Mouse (Mus musculus) MEL (cell line): ENCODE results near the gene Mlx. TPM values are rescaled to one million over a fixed set of nuclear protein-coding genes. Genes with fewer than 3 reads are reported as not detected.

Experiments used
- DNase-seq: peaks from one replicate; pipeline ENCODE4 v3.0.0; 2011; ENCODE audit warnings: low read depth, low spot score
- H3K27ac ChIP-seq: 2 replicates; pipeline ENCODE4 v1.5.1; 2012; ENCODE audit warnings: low read depth, mild to moderate bottlenecking, control low read depth, low read length, moderate library complexity; ENCODE audit not compliant: control insufficient read depth
- H3K27me3 ChIP-seq, 2 experiments: fragments of 150-350 bp in 1 of 2; sonication (generic) in 1 of 2; 2 replicates each; pipeline ENCODE4 v1.6.1; 2012; ENCODE audit warnings: low read length in 2 of 2, mild to moderate bottlenecking in 2 of 2, improper control_type of control experiment in 1 of 2, moderate library complexity in 1 of 2; ENCODE audit not compliant: insufficient read depth in 2 of 2, control insufficient read depth in 1 of 2
- H3K36me3 ChIP-seq, 2 experiments: 2 replicates each; pipeline ENCODE4 v1.6.1; 2012 to 2014; ENCODE audit warnings: low read length in 2 of 2, improper control_type of control experiment in 1 of 2, inconsistent platforms in 1 of 2, mild to moderate bottlenecking in 1 of 2; ENCODE audit not compliant: insufficient read depth in 2 of 2, control insufficient read depth in 1 of 2
- H3K4me1 ChIP-seq, 2 experiments: fragments of 150-350 bp in 1 of 2; sonication (generic) in 1 of 2; 2 replicates each; pipeline ENCODE4 v1.6.1; 2012; ENCODE audit warnings: low read length in 2 of 2, improper control_type of control experiment in 1 of 2, mild to moderate bottlenecking in 1 of 2; ENCODE audit not compliant: insufficient read depth in 2 of 2, control insufficient read depth in 1 of 2
- H3K4me3 ChIP-seq, 2 experiments: fragments of 150-350 bp in 1 of 2; sonication (generic) in 1 of 2; 2 replicates each; pipeline ENCODE4 v1.5.1; 2012; ENCODE audit warnings: low read depth in 2 of 2, low read length in 2 of 2, mild to moderate bottlenecking in 2 of 2, moderate library complexity in 2 of 2, control low read depth in 1 of 2, improper control_type of control experiment in 1 of 2; ENCODE audit not compliant: control insufficient read depth in 1 of 2, insufficient read depth in 1 of 2
- H3K79me2 ChIP-seq: 2 replicates; pipeline ENCODE4 v1.6.1; 2012; ENCODE audit warnings: mild to moderate bottlenecking, low read length, moderate library complexity; ENCODE audit not compliant: control insufficient read depth, poor library complexity, insufficient read depth
- H3K9ac ChIP-seq: 2 replicates; pipeline ENCODE4 v1.6.1; 2012; ENCODE audit warnings: low read depth, mild to moderate bottlenecking, control low read depth, low read length, moderate library complexity; ENCODE audit not compliant: control insufficient read depth, poor library complexity, severe bottlenecking
- H3K9me3 ChIP-seq: fragments of 150-350 bp; sonication (generic); replicated peaks from 2 replicates; pipeline ENCODE4 v1.6.1; 2012; ENCODE audit warnings: mild to moderate bottlenecking, low read length, improper control_type of control experiment, moderate library complexity; ENCODE audit not compliant: insufficient read depth
- BHLHE40 ChIP-seq: IDR thresholded peaks from 2 replicates; pipeline ENCODE4 v1.6.1; 2012; ENCODE audit warnings: low read depth, mild to moderate bottlenecking, inconsistent platforms, low read length, improper control_type of control experiment, borderline replicate concordance
- CHD1 ChIP-seq: IDR thresholded peaks from 2 replicates; pipeline ENCODE4 v1.6.1; 2012; ENCODE audit warnings: low read depth, mild to moderate bottlenecking, inconsistent platforms, low read length, improper control_type of control experiment
- CHD2 ChIP-seq: IDR thresholded peaks from 2 replicates; pipeline ENCODE4 v1.6.1; 2011; ENCODE audit warnings: low read length, improper control_type of control experiment
- CTCF ChIP-seq, 3 experiments: IDR thresholded peaks in 2 of 3; conservative IDR thresholded peaks in 1 of 3; 2 replicates each; pipeline ENCODE4 v1.5.1; 2011 to 2012; ENCODE audit warnings: low read length in 3 of 3, low read depth in 2 of 3, mild to moderate bottlenecking in 2 of 3, improper control_type of control experiment in 1 of 3, inconsistent platforms in 1 of 3, mixed read lengths in 1 of 3, moderate library complexity in 1 of 3; ENCODE audit not compliant: control insufficient read depth in 1 of 3, insufficient read depth in 1 of 3, poor library complexity in 1 of 3, severe bottlenecking in 1 of 3
- E2F4 ChIP-seq: IDR thresholded peaks from 2 replicates; pipeline ENCODE4 v1.6.1; 2011; ENCODE audit warnings: low read depth, low read length, improper control_type of control experiment, borderline replicate concordance
- EP300 ChIP-seq, 2 experiments: IDR thresholded peaks; 2 replicates each; pipeline ENCODE4 v1.6.1; 2011; ENCODE audit warnings: improper control_type of control experiment in 2 of 2, low read length in 2 of 2, low read depth in 1 of 2, mild to moderate bottlenecking in 1 of 2
- GABPA ChIP-seq: IDR thresholded peaks from 2 replicates; pipeline ENCODE4 v1.6.1; 2012; ENCODE audit warnings: low read depth, mild to moderate bottlenecking, inconsistent platforms, low read length, improper control_type of control experiment, moderate library complexity
- JUND ChIP-seq: IDR thresholded peaks from 2 replicates; pipeline ENCODE4 v1.6.1; 2011; ENCODE audit warnings: low read depth, mild to moderate bottlenecking, improper control_type of control experiment, low read length
- KAT2A ChIP-seq: conservative IDR thresholded peaks from 2 replicates; pipeline ENCODE4 v1.6.1; 2012; ENCODE audit warnings: low read depth, low read length, improper control_type of control experiment, inconsistent platforms
- MEF2A ChIP-seq: IDR thresholded peaks from 2 replicates; pipeline ENCODE4 v1.6.1; 2014; ENCODE audit warnings: low read depth, mild to moderate bottlenecking, inconsistent platforms, low read length, improper control_type of control experiment; ENCODE audit not compliant: poor library complexity, insufficient replicate concordance, severe bottlenecking; ENCODE audit errors: extremely low read depth
- MXI1 ChIP-seq: IDR thresholded peaks from 2 replicates; pipeline ENCODE4 v1.6.1; 2011; ENCODE audit warnings: mild to moderate bottlenecking, low read depth, low read length, improper control_type of control experiment
- MYB ChIP-seq: IDR thresholded peaks from 2 replicates; pipeline ENCODE4 v1.6.1; 2011; ENCODE audit warnings: mild to moderate bottlenecking, low read depth, low read length, improper control_type of control experiment
- MYC ChIP-seq: IDR thresholded peaks from 2 replicates; pipeline ENCODE4 v1.6.1; 2011; ENCODE audit warnings: low read depth, mild to moderate bottlenecking, low read length, improper control_type of control experiment, moderate library complexity
- NELFE ChIP-seq: IDR thresholded peaks from 2 replicates; pipeline ENCODE4 v1.6.1; 2011; ENCODE audit warnings: low read depth, low read length, improper control_type of control experiment
- NRF1 ChIP-seq: IDR thresholded peaks from 2 replicates; pipeline ENCODE4 v1.6.1; 2014; ENCODE audit warnings: low read depth, mild to moderate bottlenecking, inconsistent platforms, low read length, improper control_type of control experiment, moderate library complexity; ENCODE audit not compliant: poor library complexity, insufficient read depth, severe bottlenecking
- POLR2A ChIP-seq, 2 experiments: IDR thresholded peaks; 2 replicates each; pipeline ENCODE4 v1.6.1; 2011 to 2012; ENCODE audit warnings: low read length in 2 of 2, mild to moderate bottlenecking in 2 of 2, control low read depth in 1 of 2, improper control_type of control experiment in 1 of 2, low read depth in 1 of 2, moderate library complexity in 1 of 2; ENCODE audit not compliant: control insufficient read depth in 1 of 2, insufficient read depth in 1 of 2, poor library complexity in 1 of 2
- POLR2AphosphoS5 ChIP-seq: IDR thresholded peaks from 2 replicates; pipeline ENCODE4 v1.6.1; 2012; ENCODE audit warnings: low read depth, borderline replicate concordance, mild to moderate bottlenecking, inconsistent platforms, low read length, moderate library complexity, mixed read lengths
- RAD21 ChIP-seq: IDR thresholded peaks from 2 replicates; pipeline ENCODE4 v1.6.1; 2011; ENCODE audit warnings: mild to moderate bottlenecking, low read depth, low read length, improper control_type of control experiment
- SIN3A ChIP-seq: IDR thresholded peaks from 2 replicates; pipeline ENCODE4 v1.6.1; 2012; ENCODE audit warnings: low read length, improper control_type of control experiment, inconsistent platforms
- SMC3 ChIP-seq: IDR thresholded peaks from 2 replicates; pipeline ENCODE4 v1.6.1; 2011; ENCODE audit warnings: low read depth, low read length, improper control_type of control experiment
- TAL1 ChIP-seq: IDR thresholded peaks from 2 replicates; pipeline ENCODE4 v1.6.1; 2012; ENCODE audit warnings: mild to moderate bottlenecking, inconsistent platforms, low read length, moderate library complexity, mixed read lengths
- TBP ChIP-seq: IDR thresholded peaks from 2 replicates; pipeline ENCODE4 v1.8.0; 2011; ENCODE audit warnings: low read depth, low read length, improper control_type of control experiment
- UBTF ChIP-seq: IDR thresholded peaks from 2 replicates; pipeline ENCODE4 v1.6.1; 2012; ENCODE audit warnings: low read depth, mild to moderate bottlenecking, inconsistent platforms, low read length, improper control_type of control experiment, moderate library complexity, borderline replicate concordance; ENCODE audit not compliant: insufficient read depth
- USF1 ChIP-seq: IDR thresholded peaks from 2 replicates; pipeline ENCODE4 v1.6.1; 2014; ENCODE audit warnings: low read depth, mild to moderate bottlenecking, inconsistent platforms, low read length, improper control_type of control experiment, moderate library complexity
- USF2 ChIP-seq, 2 experiments: IDR thresholded peaks; 2 replicates each; pipeline ENCODE4 v1.6.1; 2011 to 2012; ENCODE audit warnings: improper control_type of control experiment in 2 of 2, low read length in 2 of 2, borderline replicate concordance in 1 of 2, inconsistent platforms in 1 of 2, low read depth in 1 of 2, mild to moderate bottlenecking in 1 of 2; ENCODE audit not compliant: insufficient read depth in 1 of 2
- ZC3H11A ChIP-seq: IDR thresholded peaks from 2 replicates; pipeline ENCODE4 v1.6.1; 2012; ENCODE audit warnings: low read depth, mild to moderate bottlenecking, inconsistent platforms, low read length, improper control_type of control experiment
- ZNF384 ChIP-seq: IDR thresholded peaks from 2 replicates; pipeline ENCODE4 v1.6.1; 2012; ENCODE audit warnings: low read depth, mild to moderate bottlenecking, inconsistent platforms, low read length, improper control_type of control experiment
- polyA plus RNA-seq, 2 experiments: library from polyadenylated mRNA; stranded (reverse) in 1 of 2; unstranded in 1 of 2; fragments of >175 nt in 1 of 2; fragments of >200 nt in 1 of 2; gene quantifications; 2 replicates each; pipeline versions ENCODE4 v1.2.1 to v1.2.4; 2012; ENCODE audit warnings: low replicate concordance in 2 of 2, low read depth in 1 of 2; ENCODE audit not compliant: insufficient read length in 2 of 2, insufficient read depth in 1 of 2, missing spikeins in 1 of 2
- total RNA-seq: library from RNA; depleted of rRNA; stranded (reverse); fragments of 300-350 nt; gene quantifications from 2 replicates; pipeline ENCODE4 v1.2.3, GENCODE M21; 2012

Gene Mlx
- total and polyA plus RNA-seq, 3 experiments, result 57.5 to 75.9 TPM; not detected in 1

DNA sequence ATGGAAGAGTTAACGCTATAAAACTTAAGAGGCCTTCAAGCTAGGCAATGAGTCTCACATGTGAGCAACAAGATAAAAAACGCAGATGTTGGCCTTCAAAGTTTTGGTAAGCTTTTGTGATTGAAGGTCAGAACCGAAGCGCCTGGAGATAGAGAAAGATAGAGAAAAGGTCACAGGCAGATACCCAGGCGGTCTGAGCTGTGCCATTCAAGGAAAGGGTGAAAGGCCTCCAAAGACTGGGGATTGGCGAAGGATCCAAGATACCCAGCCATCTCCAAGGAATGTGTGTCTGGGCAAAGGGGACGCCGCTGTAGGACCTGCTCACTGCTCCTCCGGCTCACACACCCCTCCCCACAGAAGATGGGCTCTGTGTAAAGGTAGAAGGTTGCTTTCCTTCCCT, 22.1 kb upstream of the Mlx start:
- no peaks in the 10 kb centered on the region for H3K9me3 ChIP-seq
- H3K79me2 ChIP-seq, result no peaks in the 10 kb centered on the region; the same call in 1 of the 2 replicates
- no peak for DNase-seq
- no peaks in the 10 kb centered on the region for H3K27me3 ChIP-seq
- H3K4me3 ChIP-seq, result no peak overlapping the region
- no peak overlapping the region for H3K27ac ChIP-seq
- peaks cover 0 to 23% of the 10 kb centered on the region in 2 experiments; a peak in 2 of 4 replicates for H3K36me3 ChIP-seq
- TF ChIP-seq MEF2A, result no peak
- no peak for TF ChIP-seq KAT2A
- TF ChIP-seq NELFE, result no peak
- no peak for TF ChIP-seq SMC3
- TF ChIP-seq USF2 (IDR thresholded peaks at IDR 0.05; ENCODE audit: borderline replicate concordance in 1 of 2, insufficient read depth in 1 of 2, low read depth in 1 of 2, low read length in 2 of 2), result no peak
- TF ChIP-seq MYB, result no peak
- TF ChIP-seq GABPA, result no peak
- TF ChIP-seq ZNF384, result no peak
- TF ChIP-seq MYC, result no peak
- TF ChIP-seq NRF1, result no peak
- TF ChIP-seq RAD21, result no peak
- TF ChIP-seq MXI1, result no peak
- TF ChIP-seq JUND, result no peak
- TF ChIP-seq POLR2AphosphoS5, result no peak
- TF ChIP-seq, all 39 proteins: peak for 0
- Histone ChIP-seq H3K9ac (no peak overlapping the region), H3K4me1 (peaks cover 14 to 28% of the 10 kb centered on the region in 2 experiments)

DNA sequence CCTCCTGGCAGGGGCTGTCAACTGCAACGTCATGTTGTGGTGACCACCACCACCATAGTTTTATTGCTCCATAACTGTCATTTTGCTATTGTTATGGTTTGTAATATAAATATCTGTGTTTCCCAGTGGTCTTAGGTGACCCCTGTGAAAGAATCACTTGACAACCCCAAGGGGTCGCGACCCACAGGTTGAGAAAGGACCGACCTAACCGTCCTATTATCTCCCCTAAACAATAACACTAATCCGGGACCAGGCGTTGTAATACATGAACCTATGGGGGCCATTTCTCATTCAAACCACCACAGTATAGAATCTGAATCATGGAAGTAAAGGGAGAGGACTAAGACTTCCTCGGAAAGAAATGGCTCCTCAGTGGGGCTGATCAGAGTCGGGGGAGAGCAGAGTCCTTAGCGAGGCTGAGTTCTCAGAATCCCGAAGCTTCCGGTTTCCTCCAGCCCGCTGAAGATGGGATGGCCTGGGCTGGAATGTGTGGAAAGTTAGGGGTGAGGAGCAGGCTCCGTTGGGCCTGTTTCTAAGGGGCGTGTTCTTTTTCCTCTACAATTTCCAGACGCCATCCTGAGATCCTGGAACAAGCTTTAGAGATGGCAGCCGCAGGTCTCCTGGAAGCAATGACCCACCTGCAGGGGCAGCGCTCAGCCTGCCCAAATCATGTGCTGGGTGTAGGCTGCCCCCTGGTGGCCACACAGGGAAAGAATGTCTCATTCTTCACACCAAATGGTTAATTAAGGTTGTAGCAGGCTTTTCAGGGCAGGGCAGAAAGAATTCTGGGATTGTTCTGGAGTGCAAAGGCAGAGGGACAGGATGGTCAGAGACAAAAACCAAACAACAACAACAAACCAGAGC, 20.3 kb upstream of the Mlx start:
- Histone ChIP-seq H3K4me1 (peaks cover 16 to 32% of the 10 kb centered on the region in 2 experiments), H3K79me2 (no peaks in the 10 kb centered on the region; the same call in 1 of the 2 replicates), H3K36me3 (peaks cover 0 to 23% of the 10 kb centered on the region in 2 experiments; a peak in 2 of 4 replicates), H3K27ac (no peak overlapping the region), H3K9ac (peak overlapping the region; percentile 34), H3K27me3 (no peaks in the 10 kb centered on the region), H3K4me3 (peak overlapping the region; percentile 50 to 56), H3K9me3 (no peaks in the 10 kb centered on the region)
- peak; percentile 87 for DNase-seq
- peak; percentile 78; the same call in 1 of the 2 replicates for TF ChIP-seq SIN3A
- TF ChIP-seq ZNF384, result peak; percentile 51; the same call in 1 of the 2 replicates
- TF ChIP-seq TBP, result no peak
- TF ChIP-seq TAL1, result no peak
- TF ChIP-seq SMC3, result peak; percentile 98
- TF ChIP-seq CHD2, result no peak
- no peak for TF ChIP-seq E2F4
- peak; percentile 24 to 37; a peak in 1 of 4 replicates for TF ChIP-seq POLR2A (IDR thresholded peaks at IDR 0.05; ENCODE audit: control insufficient read depth in 1 of 2, insufficient read depth in 1 of 2, low read depth in 1 of 2, low read length in 2 of 2, poor library complexity in 1 of 2)
- peak; percentile 62 for TF ChIP-seq USF1
- no peak for TF ChIP-seq GABPA
- TF ChIP-seq ZC3H11A, result peak; percentile 94
- 0 out of 2 replicates have a peak, but pooled peaks have one; percentile 54 for TF ChIP-seq BHLHE40
- TF ChIP-seq EP300 (IDR thresholded peaks at IDR 0.05; ENCODE audit: low read depth in 1 of 2, low read length in 2 of 2), result 0 out of 4 replicates have a peak, but pooled peaks of 1 of the 2 experiments have one; percentile 5
- no peak for TF ChIP-seq POLR2AphosphoS5
- peak in 2 of 3 experiments; percentile 92 to 99; a peak in 5 of 6 replicates for TF ChIP-seq CTCF (IDR thresholded peaks at IDR 0.05 in 2 of 3, conservative IDR thresholded peaks at IDR 0.05 in 1 of 3; ENCODE audit: control insufficient read depth in 1 of 3, insufficient read depth in 1 of 3, low read depth in 2 of 3, low read length in 3 of 3, poor library complexity in 1 of 3, severe bottlenecking in 1 of 3)
- no peak for TF ChIP-seq CHD1
- no peak for TF ChIP-seq USF2 (IDR thresholded peaks at IDR 0.05; ENCODE audit: borderline replicate concordance in 1 of 2, insufficient read depth in 1 of 2, low read depth in 1 of 2, low read length in 2 of 2)
- TF ChIP-seq UBTF, result no peak
- 0 out of 2 replicates have a peak, but pooled peaks have one; percentile 21 for TF ChIP-seq NRF1
- TF ChIP-seq NELFE, result peak; percentile 27; the same call in 1 of the 2 replicates
- no peak for TF ChIP-seq MEF2A
